Comparison of ENCODE assay signal across 8 mouse cellular contexts in the genomic region with DNA sequence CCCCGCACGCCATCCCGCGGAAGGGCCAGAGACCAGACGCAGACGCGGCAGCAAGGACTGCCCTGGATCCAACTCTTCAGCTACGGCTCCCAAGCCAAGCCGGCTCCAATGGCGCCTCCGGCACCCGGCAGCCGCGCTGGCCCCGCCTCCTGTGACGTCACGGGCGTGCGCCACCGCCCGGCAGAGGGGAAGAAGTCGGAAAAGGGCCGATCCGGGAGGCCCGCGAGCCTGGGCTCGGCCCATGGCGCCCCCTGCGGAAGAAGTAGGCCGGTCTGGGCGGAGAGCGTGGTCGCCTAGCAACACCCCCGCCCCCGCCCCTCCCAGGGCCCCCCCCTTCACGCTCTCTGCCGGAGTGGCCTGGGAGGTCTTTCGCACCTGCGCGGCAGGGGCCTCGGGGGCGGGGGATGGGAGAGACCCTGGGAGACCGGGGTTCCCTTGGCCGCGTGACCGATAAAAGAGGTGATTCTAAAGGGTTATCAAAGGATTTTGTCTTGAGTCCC. TPM values are rescaled to one million over a fixed set of nuclear protein-coding genes. Genes with fewer than 3 reads are reported as not detected.
DNase-seq lines count a peak whose midpoint lies in the region; ATAC-seq and TF ChIP-seq lines count a peak whose summit lies in the region.

A gene (minus strand): TSS at position 194 of the 500 bp plus-strand sequence.

- under 1% methylated on average over 46 of the region's 46 CpGs for WGBS in heart, embryonic 12.5 days
- WGBS in kidney, postnatal 0 days: under 1% methylated on average over 44 of the region's 46 CpGs
- under 1% methylated on average over 42 of the region's 46 CpGs for WGBS in liver, embryonic 11.5 days
- 0% methylated on average over 36 of the region's 46 CpGs for WGBS in stomach, embryonic 14.5 days

- DNase-seq in brain, embryonic 14.5 days (ENCODE audit: low read depth): peak; percentile 98
- peak; percentile 97 for DNase-seq in kidney, postnatal 0 days (ENCODE audit: low spot score)
- DNase-seq in liver, embryonic 11.5 days (ENCODE audit: low spot score): peak; percentile 96
- DNase-seq in naive thymus-derived CD4-positive, alpha-beta T cell, adult 2 months (ENCODE audit: low read depth): peak; percentile 97

- no peaks in the 10 kb centered on the region for H3K36me3 ChIP-seq in C2C12 (ENCODE audit: control insufficient read depth, insufficient read depth)
- peaks cover 13% of the 10 kb centered on the region for H3K36me3 ChIP-seq in erythroblast, embryonic 14.5 days (ENCODE audit: control insufficient read depth)
- H3K36me3 ChIP-seq in heart, embryonic 12.5 days: no peaks in the 10 kb centered on the region
- H3K36me3 ChIP-seq in kidney, postnatal 0 days (ENCODE audit: insufficient read depth, low read length): no peaks in the 10 kb centered on the region
- H3K36me3 ChIP-seq in liver, embryonic 11.5 days (ENCODE audit: control insufficient read depth, insufficient read depth, low read length): no peaks in the 10 kb centered on the region
- no peaks in the 10 kb centered on the region for H3K36me3 ChIP-seq in stomach, embryonic 14.5 days (ENCODE audit: control insufficient read depth, insufficient read depth, low read length)

- H3K4me1 ChIP-seq in erythroblast, embryonic 14.5 days (ENCODE audit: control insufficient read depth): peaks cover 33% of the 10 kb centered on the region
- H3K4me1 ChIP-seq in heart, embryonic 12.5 days (replicated peaks): peaks cover 14% of the 10 kb centered on the region
- H3K4me1 ChIP-seq in kidney, postnatal 0 days (replicated peaks; ENCODE audit: insufficient read depth, low read length): no peaks in the 10 kb centered on the region
- peaks cover 13% of the 10 kb centered on the region for H3K4me1 ChIP-seq in liver, embryonic 11.5 days (replicated peaks; ENCODE audit: control insufficient read depth, insufficient read depth, low read length)
- H3K4me1 ChIP-seq in stomach, embryonic 14.5 days (ENCODE audit: control insufficient read depth, insufficient read depth, low read length): peaks cover 9% of the 10 kb centered on the region; the same call in 1 of the 2 replicates

- H3K27ac ChIP-seq in heart, embryonic 12.5 days (ENCODE audit: poor library complexity, severe bottlenecking): peak within 1 kb of the TSS; percentile 85
- H3K27ac ChIP-seq in kidney, postnatal 0 days: peak within 1 kb of the TSS; percentile 91
- peak within 1 kb of the TSS; percentile 76 for H3K27ac ChIP-seq in liver, embryonic 11.5 days (ENCODE audit: low read depth, low read length)
- H3K27ac ChIP-seq in stomach, embryonic 14.5 days (ENCODE audit: low read length): peak within 1 kb of the TSS; percentile 79

- H3K4me2 ChIP-seq in heart, embryonic 12.5 days: peak within 1 kb of the TSS; percentile 76
- peak within 1 kb of the TSS; percentile 77 for H3K4me2 ChIP-seq in kidney, postnatal 0 days (ENCODE audit: low read length)
- peak within 1 kb of the TSS; percentile 75 for H3K4me2 ChIP-seq in liver, embryonic 11.5 days
- H3K4me2 ChIP-seq in stomach, embryonic 14.5 days (replicated peaks; ENCODE audit: low read depth, low read length): peak within 1 kb of the TSS; percentile 81

- no peaks in the 10 kb centered on the region for H3K9me3 ChIP-seq in erythroblast, embryonic 14.5 days (ENCODE audit: control insufficient read depth, low read length)
- H3K9me3 ChIP-seq in heart, embryonic 12.5 days (replicated peaks): no peaks in the 10 kb centered on the region
- no peaks in the 10 kb centered on the region for H3K9me3 ChIP-seq in kidney, postnatal 0 days (replicated peaks; ENCODE audit: low read length)
- no peaks in the 10 kb centered on the region for H3K9me3 ChIP-seq in liver, embryonic 11.5 days (ENCODE audit: control insufficient read depth, low read length)
- no peaks in the 10 kb centered on the region for H3K9me3 ChIP-seq in stomach, embryonic 14.5 days (ENCODE audit: control insufficient read depth, low read depth, low read length)

- ATAC-seq in heart, embryonic 12.5 days (ENCODE audit: insufficient number of reproducible peaks, low FRiP score): peak; percentile 99
- ATAC-seq in kidney, postnatal 0 days (replicated peaks; ENCODE audit: low FRiP score, low read depth): peak; percentile 99
- ATAC-seq in liver, embryonic 11.5 days (replicated peaks; ENCODE audit: low FRiP score): peak; percentile 99
- peak; percentile 98 for ATAC-seq in stomach, embryonic 14.5 days (ENCODE audit: insufficient number of reproducible peaks, insufficient read depth, low FRiP score, low read depth)

- H3K9ac ChIP-seq in heart, embryonic 12.5 days: peak within 1 kb of the TSS; percentile 95
- H3K9ac ChIP-seq in kidney, postnatal 0 days (ENCODE audit: low read depth, low read length): peak within 1 kb of the TSS; percentile 88
- peak within 1 kb of the TSS; percentile 82 for H3K9ac ChIP-seq in liver, embryonic 11.5 days (ENCODE audit: low read depth, low read length)
- peak within 1 kb of the TSS; percentile 82 for H3K9ac ChIP-seq in stomach, embryonic 14.5 days (replicated peaks; ENCODE audit: low read depth, low read length)

- peaks cover 50% of the 10 kb centered on the region for H3K79me2 ChIP-seq in C2C12 (ENCODE audit: control insufficient read depth, insufficient read depth)

- H3K27me3 ChIP-seq in C2C12 (ENCODE audit: control insufficient read depth, insufficient read depth, insufficient read length): no peaks in the 10 kb centered on the region
- peaks cover 20% of the 10 kb centered on the region for H3K27me3 ChIP-seq in erythroblast, embryonic 14.5 days (ENCODE audit: control insufficient read depth)
- no peaks in the 10 kb centered on the region for H3K27me3 ChIP-seq in heart, embryonic 12.5 days (replicated peaks)
- no peaks in the 10 kb centered on the region for H3K27me3 ChIP-seq in kidney, postnatal 0 days (ENCODE audit: insufficient read depth, low read length)
- no peaks in the 10 kb centered on the region for H3K27me3 ChIP-seq in liver, embryonic 11.5 days (replicated peaks; ENCODE audit: control insufficient read depth, insufficient read depth, low read length)
- H3K27me3 ChIP-seq in stomach, embryonic 14.5 days (ENCODE audit: control insufficient read depth, insufficient read depth, low read length): no peaks in the 10 kb centered on the region

- TF ChIP-seq CTCF in C2C12 (IDR thresholded peaks at IDR 0.05; ENCODE audit: control insufficient read depth, insufficient read depth, insufficient read length): no peak
- 0 out of 2 replicates have a peak, but pooled peaks have one; percentile 15 for TF ChIP-seq CTCF in brain, embryonic 14.5 days (IDR thresholded peaks at IDR 0.05; ENCODE audit: borderline replicate concordance, extremely low read depth, insufficient read depth, insufficient read length)
- peak; percentile 66 for TF ChIP-seq CTCF in kidney, postnatal 0 days (IDR thresholded peaks at IDR 0.05; ENCODE audit: low read depth)

- peak within 1 kb of the TSS; percentile 97 for H3K4me3 ChIP-seq in C2C12 (ENCODE audit: insufficient read depth, poor library complexity, severe bottlenecking)
- peak within 1 kb of the TSS; percentile 94 for H3K4me3 ChIP-seq in erythroblast, embryonic 14.5 days (replicated peaks)
- H3K4me3 ChIP-seq in heart, embryonic 12.5 days: peak within 1 kb of the TSS; percentile 95
- H3K4me3 ChIP-seq in kidney, postnatal 0 days (replicated peaks; ENCODE audit: low read depth, low read length): peak within 1 kb of the TSS; percentile 94
- H3K4me3 ChIP-seq in liver, embryonic 11.5 days (ENCODE audit: low read depth, low read length): peak within 1 kb of the TSS; percentile 91
- H3K4me3 ChIP-seq in stomach, embryonic 14.5 days (ENCODE audit: low read depth, low read length): peak within 1 kb of the TSS; percentile 99

- H3ac ChIP-seq in C2C12 (ENCODE audit: control insufficient read depth, insufficient read length, low read depth): peak within 1 kb of the TSS; percentile 87

- H3K79me3 ChIP-seq in C2C12 (ENCODE audit: low read depth): peaks cover 45% of the 10 kb centered on the region

- TF ChIP-seq POLR2A in brain, embryonic 14.5 days (IDR thresholded peaks at IDR 0.05; ENCODE audit: borderline replicate concordance, extremely low read depth, insufficient read depth, insufficient read length, poor library complexity, severe bottlenecking): peak; percentile 95

TF ChIP-seq in C2C12, 6 proteins besides CTCF, POLR2A, EP300 and RAD21:
- TF ChIP-seq CEBPB (IDR thresholded peaks at IDR 0.05; ENCODE audit: low read depth): no peak
- TF ChIP-seq MAX (IDR thresholded peaks at IDR 0.05): no peak
- no peak for TF ChIP-seq MYOD1 (IDR thresholded peaks at IDR 0.05; ENCODE audit: control insufficient read depth, insufficient read length, low read depth)
- no peak for TF ChIP-seq USF1 (IDR thresholded peaks at IDR 0.05; ENCODE audit: low read depth)
- TF ChIP-seq FOSL1 (IDR thresholded peaks at IDR 0.05; ENCODE audit: insufficient read depth, low read length, poor library complexity, severe bottlenecking): no peak
- TF ChIP-seq MYOG (IDR thresholded peaks at IDR 0.05; ENCODE audit: control insufficient read depth, extremely low read depth, insufficient read length): no peak

RNA-seq across cellular contexts. Expression of the gene that starts here (rescaled TPM):
- 21.8 TPM for polyA plus RNA-seq in C2C12 (2012; fragmentation: generic; extraction: Trizol)
- polyA plus RNA-seq in brain, embryonic 14.5 days (2012; rRNA removed): 63.2 and 74.9 TPM in 2 replicates
- polyA plus RNA-seq in erythroblast, embryonic 14.5 days (2012): 13.8 and 16.4 TPM in 2 replicates
- polyA plus RNA-seq in heart, embryonic 12.5 days (2016; fragmentation: Nextera tagmentation; extraction: Ambion mirVana): 65.6 TPM in 2 replicates
- 45.2 and 46.7 TPM in 2 replicates for polyA plus RNA-seq in kidney, postnatal 0 days (2015; fragmentation: Nextera tagmentation; extraction: Ambion mirVana)
- polyA plus RNA-seq in liver, embryonic 11.5 days (2014; fragmentation: Nextera tagmentation; extraction: Ambion mirVana): 39.8 and 49.1 TPM in 2 replicates
- 47.2 and 51.0 TPM in 2 replicates for polyA plus RNA-seq in stomach, embryonic 14.5 days (2014; fragmentation: Nextera tagmentation; extraction: Ambion mirVana)

Comparison
In these comparisons a context has a peak if more than half of its experiments do, and no peak if none do; other contexts are left out.
1. Peak in every context shown above with its lines: DNase-seq, ATAC-seq, H3K4me3 ChIP-seq and H3K27ac ChIP-seq.